Mouse (Mus musculus): ENCODE results near the gene Cryab. TPM values are rescaled to one million over a fixed set of nuclear protein-coding genes. Genes with fewer than 3 reads are reported as not detected.

The Cryab gene
- polyA plus RNA-seq, 1 experiment from 2014 or later, result 5.5 TPM

- Histone ChIP-seq H3K4me2 (ENCODE audit: low read depth, low read length, severe bottlenecking) (peak within 1 kb of the TSS; percentile 69), H3K36me3 (ENCODE audit: control insufficient read depth, insufficient read depth, low read length) (no peaks in the 10 kb centered on the region), H3K27me3 (ENCODE audit: control insufficient read depth, insufficient read depth, low read length) (no peaks in the 10 kb centered on the region), H3K9me3 (ENCODE audit: control insufficient read depth, low read length) (no peaks in the 10 kb centered on the region), H3K9ac (ENCODE audit: low read length) (peak within 1 kb of the TSS; percentile 71), H3K4me3 (ENCODE audit: low read depth, low read length) (peak within 1 kb of the TSS; percentile 56), H3K27ac (ENCODE audit: low read depth, low read length) (peak within 1 kb of the TSS; percentile 74), H3K4me1 (replicated peaks; ENCODE audit: control insufficient read depth, insufficient read depth, low read length) (peaks cover 2% of the 10 kb centered on the region; the same call in 1 of the 2 replicates)
- DNase-seq (ENCODE audit: low spot score), result peak; percentile 99
- 5% methylated on average over 59 of the region's 59 CpGs for WGBS
- ATAC-seq (replicated peaks; ENCODE audit: low FRiP score), result peak; percentile 96
These were observed 17.2 kb downstream of the Cryab start, which contains the start of gene Fdxacb1 for GRCm38 (mm10) chr9:50768107-50769002. TSS of gene Fdxacb1 (plus strand) at chr9:50768236.

GRCm38 (mm10) chr9:50770011-50770410 lies 18.9 kb downstream of the Cryab start:
- Histone ChIP-seq H3K36me3 (ENCODE audit: control insufficient read depth, insufficient read depth, low read length) (no peaks in the 10 kb centered on the region), H3K27ac (ENCODE audit: low read depth, low read length) (no peak overlapping the region), H3K4me1 (replicated peaks; ENCODE audit: control insufficient read depth, insufficient read depth, low read length) (peaks cover 8% of the 10 kb centered on the region; the same call in 1 of the 2 replicates), H3K9me3 (ENCODE audit: control insufficient read depth, low read length) (no peaks in the 10 kb centered on the region), H3K4me2 (ENCODE audit: low read depth, low read length, severe bottlenecking) (no peak overlapping the region), H3K27me3 (ENCODE audit: control insufficient read depth, insufficient read depth, low read length) (no peaks in the 10 kb centered on the region), H3K4me3 (ENCODE audit: low read depth, low read length) (no peak overlapping the region), H3K9ac (ENCODE audit: low read length) (no peak overlapping the region)
- DNase-seq (ENCODE audit: low spot score) (no peak), ATAC-seq (replicated peaks; ENCODE audit: low FRiP score) (no peak)
- 92% methylated on average over 2 of the region's 2 CpGs for WGBS

GRCm38 (mm10) chr9:50774026-50774462 lies 22.9 kb downstream of the Cryab start:
- no peak for ATAC-seq (replicated peaks; ENCODE audit: low FRiP score)
- no peaks in the 10 kb centered on the region for H3K36me3 ChIP-seq (ENCODE audit: control insufficient read depth, insufficient read depth, low read length)
- H3K27me3 ChIP-seq (ENCODE audit: control insufficient read depth, insufficient read depth, low read length), result no peaks in the 10 kb centered on the region
- H3K4me2 ChIP-seq (ENCODE audit: low read depth, low read length, severe bottlenecking), result no peak overlapping the region
- H3K9ac ChIP-seq (ENCODE audit: low read length), result no peak overlapping the region
- no peaks in the 10 kb centered on the region for H3K9me3 ChIP-seq (ENCODE audit: control insufficient read depth, low read length)
- no peak overlapping the region for H3K27ac ChIP-seq (ENCODE audit: low read depth, low read length)
- WGBS, result 85% methylated on average over 4 of the region's 4 CpGs
- H3K4me1 ChIP-seq (replicated peaks; ENCODE audit: control insufficient read depth, insufficient read depth, low read length), result peaks cover 9% of the 10 kb centered on the region; the same call in 1 of the 2 replicates
- no peak overlapping the region for H3K4me3 ChIP-seq (ENCODE audit: low read depth, low read length)
- no peak for DNase-seq (ENCODE audit: low spot score)

GRCm38 (mm10) chr9:50774991-50775612 lies 24.0 kb downstream of the Cryab start, which contains the start of the genes Alg9 and 1110032A03Rik:
TSS of gene Alg9 (plus strand) at chr9:50775019.
TSS of gene 1110032A03Rik (minus strand) at chr9:50775520.
- Histone ChIP-seq H3K9ac (ENCODE audit: low read length) (peak within 1 kb of the TSS; percentile 94), H3K4me1 (replicated peaks; ENCODE audit: control insufficient read depth, insufficient read depth, low read length) (peaks cover 9% of the 10 kb centered on the region; the same call in 1 of the 2 replicates), H3K9me3 (ENCODE audit: control insufficient read depth, low read length) (no peaks in the 10 kb centered on the region), H3K27me3 (ENCODE audit: control insufficient read depth, insufficient read depth, low read length) (no peaks in the 10 kb centered on the region), H3K36me3 (ENCODE audit: control insufficient read depth, insufficient read depth, low read length) (no peaks in the 10 kb centered on the region), H3K4me2 (ENCODE audit: low read depth, low read length, severe bottlenecking) (peak within 1 kb of the TSS; percentile 88), H3K4me3 (ENCODE audit: low read depth, low read length) (peak within 1 kb of the TSS; percentile 91), H3K27ac (ENCODE audit: low read depth, low read length) (peak within 1 kb of the TSS; percentile 70)
- under 1% methylated on average over 37 of the region's 51 CpGs for WGBS
- DNase-seq (ENCODE audit: low spot score) (peak; percentile 93), ATAC-seq (replicated peaks; ENCODE audit: low FRiP score) (peak; percentile 88)

- DNase-seq (ENCODE audit: low spot score) (no peak), ATAC-seq (replicated peaks; ENCODE audit: low FRiP score) (peak; percentile 76)
- peak overlapping the region; percentile 88 for H3K4me2 ChIP-seq (ENCODE audit: low read depth, low read length, severe bottlenecking)
- peak overlapping the region; percentile 94 for H3K9ac ChIP-seq (ENCODE audit: low read length)
- no peaks in the 10 kb centered on the region for H3K9me3 ChIP-seq (ENCODE audit: control insufficient read depth, low read length)
- H3K27ac ChIP-seq (ENCODE audit: low read depth, low read length), result peak overlapping the region; percentile 70; the same call in 1 of the 2 replicates
- WGBS, result under 1% methylated on average over 30 of the region's 30 CpGs
- peaks cover 9% of the 10 kb centered on the region; the same call in 1 of the 2 replicates for H3K4me1 ChIP-seq (replicated peaks; ENCODE audit: control insufficient read depth, insufficient read depth, low read length)
- H3K27me3 ChIP-seq (ENCODE audit: control insufficient read depth, insufficient read depth, low read length), result no peaks in the 10 kb centered on the region
- H3K36me3 ChIP-seq (ENCODE audit: control insufficient read depth, insufficient read depth, low read length), result no peaks in the 10 kb centered on the region; the same call in 1 of the 2 replicates
- peak overlapping the region; percentile 91 for H3K4me3 ChIP-seq (ENCODE audit: low read depth, low read length)
These were observed 24.6 kb downstream of the Cryab start for GRCm38 (mm10) chr9:50775662-50776126.

GRCm38 (mm10) chr9:50776162-50776760 lies 25.1 kb downstream of the Cryab start:
- DNase-seq (ENCODE audit: low spot score) (no peak), ATAC-seq (replicated peaks; ENCODE audit: low FRiP score) (no peak)
- Histone ChIP-seq H3K9me3 (ENCODE audit: control insufficient read depth, low read length) (no peaks in the 10 kb centered on the region), H3K27ac (ENCODE audit: low read depth, low read length) (no peak overlapping the region), H3K4me3 (ENCODE audit: low read depth, low read length) (peak overlapping the region; percentile 91), H3K9ac (ENCODE audit: low read length) (peak overlapping the region; percentile 94), H3K27me3 (ENCODE audit: control insufficient read depth, insufficient read depth, low read length) (no peaks in the 10 kb centered on the region), H3K4me1 (replicated peaks; ENCODE audit: control insufficient read depth, insufficient read depth, low read length) (peaks cover 9% of the 10 kb centered on the region; the same call in 1 of the 2 replicates), H3K36me3 (ENCODE audit: control insufficient read depth, insufficient read depth, low read length) (no peaks in the 10 kb centered on the region; the same call in 1 of the 2 replicates), H3K4me2 (ENCODE audit: low read depth, low read length, severe bottlenecking) (peak overlapping the region; percentile 88)
- 69% methylated on average over 11 of the region's 11 CpGs for WGBS

- 75% methylated on average over 2 of the region's 2 CpGs for WGBS
These were observed 31.0 kb downstream of the Cryab start for GRCm38 (mm10) chr9:50782155-50782554.

GRCm38 (mm10) chr9:50795266-50795665 lies 44.1 kb downstream of the Cryab start:
- Histone ChIP-seq H3K27me3 (ENCODE audit: control insufficient read depth, insufficient read depth, low read length) (no peaks in the 10 kb centered on the region), H3K4me2 (ENCODE audit: low read depth, low read length, severe bottlenecking) (no peak overlapping the region), H3K36me3 (ENCODE audit: control insufficient read depth, insufficient read depth, low read length) (no peaks in the 10 kb centered on the region; the same call in 1 of the 2 replicates), H3K4me3 (ENCODE audit: low read depth, low read length) (no peak overlapping the region), H3K4me1 (replicated peaks; ENCODE audit: control insufficient read depth, insufficient read depth, low read length) (no peaks in the 10 kb centered on the region), H3K27ac (ENCODE audit: low read depth, low read length) (no peak overlapping the region), H3K9me3 (ENCODE audit: control insufficient read depth, low read length) (no peaks in the 10 kb centered on the region), H3K9ac (ENCODE audit: low read length) (no peak overlapping the region)
- ATAC-seq (replicated peaks; ENCODE audit: low FRiP score) (no peak), DNase-seq (ENCODE audit: low spot score) (no peak)
- 90% methylated on average over 3 of the region's 3 CpGs for WGBS

More at GRCm38 (mm10) chr9:50782155-50782554, 31.0 kb downstream of the Cryab start:
- Histone ChIP-seq H3K9ac (ENCODE audit: low read length) (no peak overlapping the region), H3K36me3 (ENCODE audit: control insufficient read depth, insufficient read depth, low read length) (peaks cover 13% of the 10 kb centered on the region), H3K4me1 (replicated peaks; ENCODE audit: control insufficient read depth, insufficient read depth, low read length) (no peaks in the 10 kb centered on the region), H3K9me3 (ENCODE audit: control insufficient read depth, low read length) (no peaks in the 10 kb centered on the region), H3K4me2 (ENCODE audit: low read depth, low read length, severe bottlenecking) (no peak overlapping the region), H3K4me3 (ENCODE audit: low read depth, low read length) (no peak overlapping the region), H3K27me3 (ENCODE audit: control insufficient read depth, insufficient read depth, low read length) (no peaks in the 10 kb centered on the region), H3K27ac (ENCODE audit: low read depth, low read length) (no peak overlapping the region)
- peak; percentile 63 for DNase-seq (ENCODE audit: low spot score)
- ATAC-seq (replicated peaks; ENCODE audit: low FRiP score), result no peak

All from forebrain, embryonic 11.5 days (tissue).